Mouse (Mus musculus) brain, embryonic 14.5 days (tissue): Measurements from ENCODE around the gene Cyp4v3.

ENCODE experiments used
- CTCF ChIP-seq: fragments of 200-500 bp; IDR thresholded peaks from 2 replicates; pipeline ENCODE4 v1.5.1; 2012; ENCODE audit warnings: inconsistent platforms, mild to moderate bottlenecking, moderate library complexity, borderline replicate concordance; ENCODE audit not compliant: insufficient read depth, insufficient read length; ENCODE audit errors: extremely low read depth
- POLR2A ChIP-seq: fragments of 200-500 bp; IDR thresholded peaks from 2 replicates; pipeline ENCODE4 v1.6.1; 2012; ENCODE audit warnings: mild to moderate bottlenecking, inconsistent platforms, borderline replicate concordance; ENCODE audit not compliant: poor library complexity, insufficient read depth, insufficient read length, severe bottlenecking; ENCODE audit errors: extremely low read depth

GRCm38 (mm10) chr8:45374071-45374470 lies 41.1 kb upstream of the Cyp4v3 start:
- TF ChIP-seq CTCF (no peak), POLR2A (no peak)
